In the genomic region with DNA sequence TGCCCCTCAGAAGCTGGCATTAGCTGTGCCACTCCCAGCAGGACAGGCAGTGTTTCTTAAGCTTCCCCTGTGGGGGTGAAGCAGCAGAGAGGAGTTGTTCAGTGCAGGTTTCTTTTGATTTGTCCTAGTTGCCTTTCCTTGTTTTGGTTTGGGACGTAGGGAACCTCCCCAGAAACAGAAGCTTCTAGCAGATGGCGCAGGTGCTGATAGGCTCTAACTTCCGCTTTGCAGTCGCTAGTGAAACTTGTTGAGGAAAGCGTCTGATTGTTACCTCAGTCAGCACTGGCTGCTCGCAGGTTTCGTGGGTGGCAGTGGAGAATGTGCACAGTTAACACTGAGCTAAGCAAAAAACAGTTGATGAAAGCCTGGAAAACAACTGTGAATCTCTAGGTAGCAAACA, we compare ENCODE assay signal across 29 mouse cellular contexts. TPM values are rescaled to one million over a fixed set of nuclear protein-coding genes. Genes with fewer than 3 reads are reported as not detected.
DNase-seq lines count a peak whose midpoint lies in the region; ATAC-seq lines count a peak whose summit lies in the region.
"Had no signal": no experiment of that assay in that cellular context is flagged by ENCODE, and none has a peak within 500 bp of the region (broad histone marks: within the 10 kb centered on the region; RNA-seq: fewer than 3 reads in every experiment).

No protein-coding gene starts in this region.

- 92% methylated on average over 7 of the region's 7 CpGs for WGBS in kidney, embryonic 16.5 days
- WGBS in hindbrain, embryonic 11.5 days = 93% methylated on average over 7 of the region's 7 CpGs
- 94% methylated on average over 7 of the region's 7 CpGs for WGBS in kidney, embryonic 15.5 days

- H3K4me2 ChIP-seq in kidney, embryonic 16.5 days (replicated peaks; ENCODE audit: low read depth, low read length) = no peak overlapping the region
- no peak overlapping the region for H3K4me2 ChIP-seq in hindbrain, embryonic 11.5 days (replicated peaks; ENCODE audit: low read depth, low read length)
- no peak overlapping the region for H3K4me2 ChIP-seq in kidney, embryonic 15.5 days
- H3K4me2 ChIP-seq: embryonic facial prominence, embryonic 12.5 days; forebrain, embryonic 12.5 days; heart, embryonic 13.5 days; hindbrain, embryonic 12.5 days; limb, embryonic 12.5 days; liver, embryonic 11.5 days; neural tube, embryonic 15.5 days had no signal

- H3K4me3 ChIP-seq in kidney, embryonic 16.5 days (ENCODE audit: low read length) = no peak overlapping the region
- no peak overlapping the region for H3K4me3 ChIP-seq in hindbrain, embryonic 11.5 days (ENCODE audit: low read depth, low read length)
- H3K4me3 ChIP-seq in kidney, embryonic 15.5 days (replicated peaks) = no peak overlapping the region
- H3K4me3 ChIP-seq: embryonic facial prominence, embryonic 12.5 days; forebrain, embryonic 12.5 days; heart, embryonic 13.5 days; hindbrain, embryonic 12.5 days; layer of hippocampus, adult 2 months; limb, embryonic 12.5 days; midbrain, embryonic 10.5 days; neural tube, embryonic 15.5 days had no signal

- peak; percentile 79 for ATAC-seq in CD4-positive, CD25-positive, alpha-beta regulatory T cell, adult 4 months
- no peak for ATAC-seq in kidney, embryonic 16.5 days (ENCODE audit: low FRiP score, low TSS enrichment)
- no peak for ATAC-seq in hindbrain, embryonic 11.5 days (ENCODE audit: low FRiP score)
- ATAC-seq in kidney, embryonic 15.5 days (replicated peaks; ENCODE audit: low FRiP score) = no peak
- ATAC-seq: liver, postnatal 0 days; lung, postnatal 0 days had no signal

- peaks cover 20% of the 10 kb centered on the region for H3K4me1 ChIP-seq in kidney, embryonic 16.5 days (ENCODE audit: insufficient read depth, low read length)
- H3K4me1 ChIP-seq in hindbrain, embryonic 11.5 days (replicated peaks; ENCODE audit: control insufficient read depth, insufficient read depth, low read length) = no peaks in the 10 kb centered on the region
- H3K4me1 ChIP-seq in kidney, embryonic 15.5 days = peaks cover 18% of the 10 kb centered on the region

- H3K9ac ChIP-seq in kidney, embryonic 16.5 days (replicated peaks; ENCODE audit: low read length) = no peak overlapping the region
- H3K9ac ChIP-seq in hindbrain, embryonic 11.5 days (ENCODE audit: low read depth, low read length) = no peak overlapping the region
- H3K9ac ChIP-seq in kidney, embryonic 15.5 days = no peak overlapping the region
- H3K9ac ChIP-seq: embryonic facial prominence, embryonic 12.5 days; forebrain, embryonic 12.5 days; heart, embryonic 13.5 days; hindbrain, embryonic 12.5 days; limb, embryonic 12.5 days; liver, postnatal 0 days; neural tube, embryonic 15.5 days had no signal

- H3K27me3 ChIP-seq in splenic B cell, adult 2 months (ENCODE audit: control insufficient read depth, insufficient read depth, low read length, poor library complexity, severe bottlenecking) = no peaks in the 10 kb centered on the region
- no peaks in the 10 kb centered on the region for H3K27me3 ChIP-seq in kidney, embryonic 16.5 days (ENCODE audit: insufficient read depth, low read length)
- no peaks in the 10 kb centered on the region for H3K27me3 ChIP-seq in hindbrain, embryonic 11.5 days (ENCODE audit: control insufficient read depth, insufficient read depth, low read length)
- no peaks in the 10 kb centered on the region for H3K27me3 ChIP-seq in kidney, embryonic 15.5 days
- H3K27me3 ChIP-seq: embryonic facial prominence, embryonic 12.5 days; forebrain, embryonic 12.5 days; heart, embryonic 13.5 days; hindbrain, embryonic 12.5 days; limb, embryonic 12.5 days; neural tube, embryonic 15.5 days had no signal

- 0 out of 2 replicates have a peak, but pooled peaks cover 8% of the 10 kb centered on the region for H3K36me3 ChIP-seq in splenic B cell, adult 2 months (ENCODE audit: control insufficient read depth, insufficient read depth, low read length, poor library complexity, severe bottlenecking)
- peaks cover 19% of the 10 kb centered on the region for H3K36me3 ChIP-seq in kidney, embryonic 16.5 days (ENCODE audit: insufficient read depth, low read length)
- H3K36me3 ChIP-seq in hindbrain, embryonic 11.5 days (ENCODE audit: control insufficient read depth, insufficient read depth, low read length) = peaks cover 3% of the 10 kb centered on the region; the same call in 1 of the 2 replicates
- H3K36me3 ChIP-seq in kidney, embryonic 15.5 days = peaks cover 65% of the 10 kb centered on the region

- H3K27ac ChIP-seq in kidney, embryonic 16.5 days (ENCODE audit: low read length) = no peak overlapping the region
- H3K27ac ChIP-seq in hindbrain, embryonic 11.5 days (ENCODE audit: low read depth, low read length) = no peak overlapping the region
- no peak overlapping the region for H3K27ac ChIP-seq in kidney, embryonic 15.5 days
- H3K27ac ChIP-seq: embryonic facial prominence, embryonic 12.5 days; forebrain, embryonic 12.5 days; heart, embryonic 13.5 days; hindbrain, embryonic 12.5 days; layer of hippocampus, adult 2 months; limb, embryonic 12.5 days; macrophage; midbrain, embryonic 10.5 days; neural tube, embryonic 15.5 days had no signal

- peak; percentile 81 for DNase-seq in heart, adult 11 months
- DNase-seq in heart, adult 9 months (ENCODE audit: low spot score in 2 of 2) = no peak
- peak; percentile 57 for DNase-seq in brain, adult 2 months (ENCODE audit: low read depth, low spot score)
- peak; percentile 22 for DNase-seq in splenic B cell, adult 2 months (ENCODE audit: low read depth, low spot score)
- no peak for DNase-seq in hindbrain, embryonic 11.5 days (ENCODE audit: low spot score)
- DNase-seq: adrenal gland, postnatal 36 days; cerebellum, adult 11-12 months; cerebellum, postnatal 10 days; heart, adult 18-20 months; heart, postnatal 14 days; kidney, adult 18-20 months; kidney, postnatal 14 days; layer of hippocampus, postnatal 36 days; liver, postnatal 0 days; thymus, postnatal 4 days had no signal

- H3K9me3 ChIP-seq in kidney, embryonic 16.5 days (ENCODE audit: low read length) = no peaks in the 10 kb centered on the region
- no peaks in the 10 kb centered on the region for H3K9me3 ChIP-seq in hindbrain, embryonic 11.5 days (ENCODE audit: control insufficient read depth, low read length)
- no peaks in the 10 kb centered on the region for H3K9me3 ChIP-seq in kidney, embryonic 15.5 days (replicated peaks)
- H3K9me3 ChIP-seq: embryonic facial prominence, embryonic 12.5 days; forebrain, embryonic 12.5 days; heart, embryonic 13.5 days; hindbrain, embryonic 12.5 days; limb, embryonic 12.5 days; midbrain, embryonic 10.5 days; neural tube, embryonic 15.5 days had no signal

RNA-seq across cellular contexts. Expression of a gene that starts 6.0 kb away (rescaled TPM):
- 100 to 1,000 TPM; 134 to 140 TPM for polyA plus RNA-seq in CD4-positive, CD25-positive, alpha-beta regulatory T cell, adult 4 months (2017; shearing (Covaris generic))
- polyA plus RNA-seq in kidney, embryonic 16.5 days (2015; fragmentation: Nextera tagmentation; extraction: Ambion mirVana) = 99.8 and 99.9 TPM in 2 replicates
- 125 and 134 TPM in 2 replicates for polyA plus RNA-seq in hindbrain, embryonic 11.5 days (2014; fragmentation: Nextera tagmentation; extraction: Ambion mirVana)
- polyA plus RNA-seq in kidney, embryonic 15.5 days (2015; fragmentation: Nextera tagmentation; extraction: Ambion mirVana) = 94.7 TPM in 2 replicates

Comparison
In these comparisons a context has a peak if more than half of its experiments do, and no peak if none do; other contexts are left out.
1. DNase-seq: peak in heart, adult 11 months (single experiment), brain, adult 2 months (single experiment) and splenic B cell, adult 2 months (single experiment); none in heart, adult 9 months (0 of 2) and hindbrain, embryonic 11.5 days (single experiment).